Mouse (Mus musculus) Patski (cell line): Measurements from ENCODE around the gene Sult2b1. TPM values are rescaled to one million over a fixed set of nuclear protein-coding genes. Genes with fewer than 3 reads are reported as not detected.

ENCODE experiments used
- ATAC-seq: fragments of 100-300 bp; one replicate; pipeline ENCODE4 v1.8.0; 2021
- CTCF ChIA-PET: fragments of 350-600 bp; sonication (Branson Sonifier 250); formaldehyde crosslinking; loops from one replicate; lab custom pipeline; 2022; ENCODE audit warnings: inconsistent platforms; lab: Charles Lee
- POLR2A ChIA-PET: fragments of 350-600 bp; sonication (Branson Sonifier 250); formaldehyde crosslinking; loops from one replicate; lab custom pipeline; 2022; ENCODE audit warnings: antibody characterized with exemption, inconsistent platforms; lab: Charles Lee
- DNase-seq: peaks from one replicate; pipeline ENCODE4 v3.0.0-alpha.2; 2011; ENCODE audit warnings: low read depth, low spot score
- H3K27me3 ChIP-seq: fragments of 371-371 bp; one replicate; pipeline ENCODE4 v1.5.1; 2021
- CTCF ChIP-seq: fragments of 100-300 bp; IDR thresholded peaks from one replicate; pipeline ENCODE4 v1.5.1; 2021
- in situ Hi-C: fragments of 300-500 bp; cut with MboI; formaldehyde crosslinking; loops from 3 replicates; pipeline ENCODE4 v1.11.1; 2018; ENCODE audit warnings: low pct_unique_long_range_greater_than_20kb, mixed read lengths
- polyA plus RNA-seq: library from polyadenylated mRNA; unstranded; gene quantifications from one replicate; pipeline ENCODE4 v1.2.3, GENCODE M21; 2021

Gene Sult2b1
- polyA plus RNA-seq, 1 experiment from 2014 or later, result 1.4 TPM

- no peak for TF ChIP-seq CTCF
- ChIA-PET CTCF (interaction anchor here (1.4 to 4.6 kb wide), 2 partner anchors 9 to 53 kb away, joined by 4 to 29 read pairs; no protein-coding TSS in a partner anchor), POLR2A (no interaction called here)
- H3K27me3 ChIP-seq, result no peaks in the 10 kb centered on the region
- no peak for ATAC-seq
- no peak for DNase-seq
- in situ Hi-C loops, result no loop called here
Measured at GRCm38 (mm10) chr7:45748110-45748509, 36.4 kb downstream of the Sult2b1 start.

GRCm38 (mm10) chr7:45747450-45747849 lies 37.0 kb downstream of the Sult2b1 start:
- in situ Hi-C loops, result no loop called here
- no peaks in the 10 kb centered on the region for H3K27me3 ChIP-seq
- TF ChIP-seq CTCF, result no peak
- ATAC-seq, result no peak
- no peak for DNase-seq
- POLR2A ChIA-PET, result no interaction called here
- CTCF ChIA-PET, result interaction anchor here (0.8 to 4.6 kb wide), 3 partner anchors 38 to 187 kb away, joined by 3 to 29 read pairs (median 3); no protein-coding TSS in a partner anchor

- ATAC-seq, result no peak
- no peaks in the 10 kb centered on the region for H3K27me3 ChIP-seq
- POLR2A ChIA-PET, result no interaction called here
- CTCF ChIA-PET, result interaction anchor here (0.8 to 4.6 kb wide), 5 partner anchors 23 to 263 kb away, joined by 3 to 29 read pairs (median 3); no protein-coding TSS in a partner anchor
- DNase-seq, result no peak
- in situ Hi-C loops, result no loop called here
- TF ChIP-seq CTCF, result peak; percentile 76
Measured at GRCm38 (mm10) chr7:45746518-45746917, 38.0 kb downstream of the Sult2b1 start.

GRCm38 (mm10) chr7:45744387-45744786 lies 40.1 kb downstream of the Sult2b1 start:
- ATAC-seq (peak; percentile 39), DNase-seq (peak; percentile 44)
- no peaks in the 10 kb centered on the region for H3K27me3 ChIP-seq
- ChIA-PET CTCF (interaction anchor here (1.5 to 4.6 kb wide), 2 partner anchors 10 to 57 kb away, joined by 7 to 29 read pairs; no protein-coding TSS in a partner anchor), POLR2A (interaction anchor here (1.2 kb wide), 1 partner anchor 9 kb away, joined by 3 read pairs; no protein-coding TSS in a partner anchor)
- in situ Hi-C loops, result no loop called here
- TF ChIP-seq CTCF, result no peak

DNA sequence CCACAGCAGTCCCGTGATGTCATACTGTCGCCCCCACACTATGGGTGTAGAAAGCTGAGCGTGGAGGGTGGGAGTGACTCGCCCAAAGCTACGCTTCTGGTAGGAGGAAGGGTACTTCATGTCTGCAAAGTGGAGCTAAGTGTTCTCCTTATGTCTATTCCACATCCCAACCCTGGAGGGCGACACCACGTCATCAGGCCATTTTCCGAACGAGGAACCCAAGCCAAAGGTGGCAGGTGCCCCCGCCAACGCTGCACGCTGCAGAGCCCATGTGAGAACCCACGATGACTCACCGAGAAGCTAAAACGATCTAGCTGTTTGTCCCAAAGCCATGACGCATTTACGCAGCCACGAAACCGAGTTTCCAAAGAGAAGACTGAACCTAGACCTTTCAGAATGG lies 42.1 kb downstream of the Sult2b1 start:
- H3K27me3 ChIP-seq, result no peaks in the 10 kb centered on the region
- in situ Hi-C loops, result no loop called here
- DNase-seq (no peak), ATAC-seq (peak; percentile 39)
- TF ChIP-seq CTCF, result peak; percentile 59
- POLR2A ChIA-PET, result interaction anchor here (0.6 to 1.4 kb wide), 4 partner anchors 43 to 342 kb away, joined by 3 to 4 read pairs (median 4); partner anchors contain the start of gene Sult2b1
- CTCF ChIA-PET, result interaction anchor here (1.1 to 3.1 kb wide), 2 partner anchors 12 to 58 kb away, joined by 3 to 39 read pairs; no protein-coding TSS in a partner anchor

DNA sequence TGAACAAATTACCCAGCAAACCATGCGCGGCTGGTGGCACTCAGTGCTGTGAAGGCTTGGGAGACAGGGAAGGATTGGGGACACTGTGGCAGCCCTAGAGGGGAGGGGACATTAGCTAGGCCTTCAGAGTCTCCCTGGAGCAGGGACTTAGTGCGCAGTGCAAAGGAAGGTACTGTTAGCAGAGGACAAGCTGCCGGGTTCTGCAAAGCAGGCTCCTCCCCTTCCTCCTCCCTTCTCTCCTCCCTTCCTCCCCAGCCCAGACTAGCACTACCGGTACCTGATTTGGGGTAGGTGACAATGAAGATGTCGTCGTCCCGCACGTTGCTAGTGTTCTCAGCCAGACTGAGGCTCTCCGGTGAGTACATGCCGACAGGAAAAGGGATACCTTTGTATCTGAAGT lies 42.7 kb downstream of the Sult2b1 start:
- ATAC-seq (no peak), DNase-seq (no peak)
- CTCF ChIA-PET, result interaction anchor here (1.1 to 3.1 kb wide), 2 partner anchors 13 to 59 kb away, joined by 3 to 39 read pairs; no protein-coding TSS in a partner anchor
- POLR2A ChIA-PET, result interaction anchor here (1.3 to 1.4 kb wide), 2 partner anchors 43 to 59 kb away, joined by 3 to 4 read pairs; partner anchors contain the start of gene Sult2b1
- H3K27me3 ChIP-seq, result no peaks in the 10 kb centered on the region
- in situ Hi-C loops, result no loop called here
- no peak for TF ChIP-seq CTCF

GRCm38 (mm10) chr7:45741308-45741707 lies 43.2 kb downstream of the Sult2b1 start:
- POLR2A ChIA-PET, result interaction anchor here (1.3 kb wide), 1 partner anchor 44 kb away, joined by 3 read pairs; the partner anchor contains the start of gene Sult2b1
- no peaks in the 10 kb centered on the region for H3K27me3 ChIP-seq
- ATAC-seq (no peak), DNase-seq (no peak)
- CTCF ChIA-PET, result interaction anchor here (1.1 to 3.1 kb wide), 2 partner anchors 13 to 59 kb away, joined by 3 to 39 read pairs; no protein-coding TSS in a partner anchor
- in situ Hi-C loops, result no loop called here
- TF ChIP-seq CTCF, result no peak

DNA sequence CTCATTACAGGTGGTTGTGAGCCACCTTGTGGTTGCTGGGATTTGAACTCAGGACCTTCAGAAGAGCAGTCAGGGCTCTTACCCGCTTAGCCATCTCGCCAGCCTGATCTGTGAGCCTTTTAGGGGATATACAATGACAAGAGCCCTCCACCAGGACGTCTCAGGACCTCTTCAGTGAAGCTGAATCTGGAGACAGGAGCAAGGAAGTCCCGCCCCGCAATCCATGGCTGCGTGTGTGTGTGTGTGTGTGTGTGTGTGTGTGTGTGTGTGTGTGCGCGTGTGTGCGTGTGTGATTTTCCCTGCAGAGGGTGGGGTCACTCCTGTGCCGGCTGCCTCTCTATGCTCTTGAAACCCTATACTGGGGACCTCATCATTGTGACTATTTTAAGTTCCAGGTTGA lies 44.6 kb downstream of the Sult2b1 start:
- in situ Hi-C loops, result loop anchor here (5.0 kb wide), 2 partner anchors 62 to 187 kb away; no protein-coding TSS in a partner anchor
- ATAC-seq (no peak), DNase-seq (no peak)

GRCm38 (mm10) chr7:45739162-45739763 lies 45.2 kb downstream of the Sult2b1 start:
- ATAC-seq (no peak), DNase-seq (no peak)
- in situ Hi-C loops, result loop anchor here (5.0 kb wide), 2 partner anchors 63 to 188 kb away; no protein-coding TSS in a partner anchor
- no peaks in the 10 kb centered on the region for H3K27me3 ChIP-seq
- peak; percentile 63 for TF ChIP-seq CTCF
- ChIA-PET POLR2A (no interaction called here), CTCF (interaction anchor here (0.9 to 1.8 kb wide), 11 partner anchors 10 to 194 kb away, joined by 3 to 28 read pairs (median 4); partner anchors contain the start of genes Cyth2, Kdelr1, Lmtk3 and Sphk2)

More for the DNA sequence above, 44.6 kb downstream of the Sult2b1 start:
- CTCF ChIA-PET, result interaction anchor here (0.9 to 1.8 kb wide), 11 partner anchors 9 to 193 kb away, joined by 3 to 28 read pairs (median 4); partner anchors contain the start of genes Cyth2, Kdelr1, Lmtk3 and Sphk2
- no peaks in the 10 kb centered on the region for H3K27me3 ChIP-seq
- no peak for TF ChIP-seq CTCF
- POLR2A ChIA-PET, result no interaction called here

DNA sequence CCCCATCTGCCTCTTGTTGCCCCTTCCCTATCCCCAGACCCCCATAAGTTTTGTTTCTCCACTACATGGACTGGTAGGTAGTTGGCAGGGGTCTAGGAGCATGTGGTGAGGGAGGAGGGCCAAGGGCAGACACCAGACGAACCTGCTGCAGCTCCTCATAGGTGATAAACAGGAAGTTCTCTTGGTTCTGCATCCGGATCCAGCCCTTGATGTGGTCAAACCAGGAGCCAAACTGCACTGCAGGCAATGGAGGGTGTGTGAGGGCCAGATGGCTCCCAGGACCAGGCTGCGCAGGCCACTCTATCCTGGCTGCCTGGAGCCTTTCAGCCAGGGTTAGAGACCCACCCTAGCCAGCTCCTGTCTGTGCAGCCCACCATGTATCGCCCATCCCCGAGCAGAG lies 51.0 kb downstream of the Sult2b1 start:
- in situ Hi-C loops, result loop anchor here (5.0 kb wide), 1 partner anchor 279 kb away; no protein-coding TSS in a partner anchor
- ChIA-PET CTCF (no interaction called here), POLR2A (no interaction called here)
- no peaks in the 10 kb centered on the region for H3K27me3 ChIP-seq
- DNase-seq (no peak), ATAC-seq (no peak)
- no peak for TF ChIP-seq CTCF
